Mouse (Mus musculus) stomach, postnatal 0 days (tissue): ENCODE results near the gene Gm26920. TPM values are rescaled to one million over a fixed set of nuclear protein-coding genes. Genes with fewer than 3 reads are reported as not detected.
A peak's percentile ranks its signal among the peaks of the same experiment; 100 is the strongest.

Source experiments
- ATAC-seq: fragments of 200-750 bp; cut with Nextera tagmentation; 2 replicates; pipeline ENCODE4 v1.8.0; 2017; ENCODE audit not compliant: low FRiP score, low TSS enrichment
- DNase-seq: peaks from one replicate; pipeline ENCODE4 v3.0.0-alpha.2; 2016; ENCODE audit warnings: low spot score
- H3K27ac ChIP-seq: fragments of 300-500 bp; sonication (generic); replicated peaks from 2 replicates; pipeline ENCODE4 v1.5.1; 2014; ENCODE audit warnings: mild to moderate bottlenecking, control low read depth
- H3K27me3 ChIP-seq: fragments of 300-500 bp; sonication (generic); 2 replicates; pipeline ENCODE4 v1.6.1; 2014; ENCODE audit warnings: low read length; ENCODE audit not compliant: control insufficient read depth, insufficient read depth
- H3K36me3 ChIP-seq: fragments of 300-500 bp; sonication (generic); 2 replicates; pipeline ENCODE4 v1.6.1; 2014; ENCODE audit warnings: low read length, mixed read lengths; ENCODE audit not compliant: control insufficient read depth, insufficient read depth
- H3K4me1 ChIP-seq: fragments of 300-500 bp; sonication (generic); replicated peaks from 2 replicates; pipeline ENCODE4 v1.6.1; 2014; ENCODE audit warnings: antibody characterized with exemption; ENCODE audit not compliant: control insufficient read depth, insufficient read depth
- H3K4me2 ChIP-seq: fragments of 300-500 bp; sonication (generic); replicated peaks from 2 replicates; pipeline ENCODE4 v1.6.1; 2014; ENCODE audit warnings: low read depth, mild to moderate bottlenecking, control low read depth, moderate library complexity
- H3K4me3 ChIP-seq: fragments of 300-500 bp; sonication (generic); 2 replicates; pipeline ENCODE4 v1.5.1; 2014; ENCODE audit warnings: low read depth, low read length, control low read depth
- H3K9ac ChIP-seq: fragments of 300-500 bp; sonication (generic); 2 replicates; pipeline ENCODE4 v1.6.1; 2014; ENCODE audit warnings: mild to moderate bottlenecking, low read length, control low read depth, mixed read lengths
- H3K9me3 ChIP-seq: fragments of 300-500 bp; sonication (generic); 2 replicates; pipeline ENCODE4 v1.6.1; 2016; ENCODE audit warnings: low read length; ENCODE audit not compliant: control insufficient read depth
- CTCF ChIP-seq: IDR thresholded peaks from 2 replicates; pipeline ENCODE4 v1.5.1; 2016; ENCODE audit warnings: antibody characterized with exemption, low read depth, mild to moderate bottlenecking, moderate library complexity
- EP300 ChIP-seq: optimal IDR thresholded peaks from 2 replicates; pipeline ENCODE3; 2016; ENCODE audit warnings: antibody characterized with exemption
- WGBS: fragments of 180-500 bp; shearing (Covaris S2); extraction: QIAGEN DNeasy Blood & Tissue Kit; methylation state at CpG from one replicate; pipeline ENCODE4 v1.1.7; 2014; 5-methylcytosine and 5-hydroxymethylcytosine counted together
- polyA plus RNA-seq: library from polyadenylated mRNA; unstranded; fragments of >200 nt; fragmentation: Nextera tagmentation; extraction: Ambion mirVana; gene quantifications from 2 replicates; pipeline ENCODE4 v1.2.1, GENCODE M21; 2015

The Gm26920 gene
- polyA plus RNA-seq, 1 experiment from 2014 or later: 0.36 TPM

- DNase-seq (peak; percentile 86), ATAC-seq (peak; percentile 95)
- Histone ChIP-seq H3K4me2 (peak within 1 kb of the TSS; percentile 80), H3K9ac (peak within 1 kb of the TSS; percentile 53), H3K4me1 (no peaks in the 10 kb centered on the region), H3K4me3 (peak within 1 kb of the TSS; percentile 56), H3K27me3 (no peaks in the 10 kb centered on the region), H3K9me3 (no peaks in the 10 kb centered on the region), H3K27ac (peak within 1 kb of the TSS; percentile 59), H3K36me3 (no peaks in the 10 kb centered on the region)
- TF ChIP-seq EP300 (no peak), CTCF (no peak)
- WGBS: 0% methylated on average over 40 of the region's 40 CpGs
Observed at GRCm38 (mm10) chr7:30050882-30051548, 39.2 kb downstream of the Gm26920 start, which contains the start of gene Zfp14. TSS of gene Zfp14 (minus strand) at chr7:30051380.

- Histone ChIP-seq H3K27ac (no peak overlapping the region), H3K9ac (no peak overlapping the region), H3K4me2 (no peak overlapping the region), H3K4me1 (no peaks in the 10 kb centered on the region), H3K36me3 (no peaks in the 10 kb centered on the region), H3K27me3 (no peaks in the 10 kb centered on the region), H3K4me3 (no peak overlapping the region), H3K9me3 (no peaks in the 10 kb centered on the region)
- no peak for TF ChIP-seq CTCF
- no peak for TF ChIP-seq EP300
- 81% methylated on average over 4 of the region's 4 CpGs for WGBS
- ATAC-seq (no peak), DNase-seq (no peak)
Observed at GRCm38 (mm10) chr7:30048126-30048525, 42.1 kb downstream of the Gm26920 start.

GRCm38 (mm10) chr7:30044354-30044753 is 45.9 kb downstream of the Gm26920 start:
- TF ChIP-seq EP300: no peak
- no peak overlapping the region for H3K4me3 ChIP-seq
- H3K27ac ChIP-seq: no peak overlapping the region
- no peak overlapping the region for H3K9ac ChIP-seq
- no peaks in the 10 kb centered on the region for H3K4me1 ChIP-seq
- DNase-seq: no peak
- H3K27me3 ChIP-seq: no peaks in the 10 kb centered on the region
- H3K36me3 ChIP-seq: no peaks in the 10 kb centered on the region
- ATAC-seq: no peak
- H3K4me2 ChIP-seq: no peak overlapping the region
- no peaks in the 10 kb centered on the region for H3K9me3 ChIP-seq
- 48% methylated on average over 9 of the region's 9 CpGs for WGBS

- H3K36me3 ChIP-seq: no peaks in the 10 kb centered on the region; the same call in 1 of the 2 replicates
- H3K4me3 ChIP-seq: no peak overlapping the region
- ATAC-seq: no peak
- no peaks in the 10 kb centered on the region for H3K4me1 ChIP-seq
- WGBS: 92% methylated on average over 12 of the region's 12 CpGs
- no peak overlapping the region for H3K4me2 ChIP-seq
- TF ChIP-seq EP300 (no peak), CTCF (no peak)
- no peak overlapping the region for H3K9ac ChIP-seq
- no peak for DNase-seq
- H3K9me3 ChIP-seq: no peaks in the 10 kb centered on the region
- H3K27ac ChIP-seq: no peak overlapping the region
- no peaks in the 10 kb centered on the region for H3K27me3 ChIP-seq
Observed at GRCm38 (mm10) chr7:30034331-30034730, 55.9 kb downstream of the Gm26920 start.

- H3K4me1 ChIP-seq: no peaks in the 10 kb centered on the region
- no peak overlapping the region for H3K9ac ChIP-seq
- DNase-seq (no peak), ATAC-seq (no peak)
- H3K4me3 ChIP-seq: no peak overlapping the region
- H3K27ac ChIP-seq: no peak overlapping the region
- WGBS: 83% methylated on average over 3 of the region's 3 CpGs
- no peak for TF ChIP-seq CTCF
- no peak for TF ChIP-seq EP300
- H3K27me3 ChIP-seq: no peaks in the 10 kb centered on the region
- H3K36me3 ChIP-seq: no peaks in the 10 kb centered on the region; the same call in 1 of the 2 replicates
- H3K4me2 ChIP-seq: no peak overlapping the region
- no peaks in the 10 kb centered on the region for H3K9me3 ChIP-seq
Observed at GRCm38 (mm10) chr7:30031379-30031778, 58.8 kb downstream of the Gm26920 start.

GRCm38 (mm10) chr7:30030677-30031076 is 59.5 kb downstream of the Gm26920 start:
- DNase-seq (no peak), ATAC-seq (no peak)
- H3K9ac ChIP-seq: no peak overlapping the region
- no peaks in the 10 kb centered on the region for H3K9me3 ChIP-seq
- H3K27me3 ChIP-seq: no peaks in the 10 kb centered on the region
- H3K4me2 ChIP-seq: no peak overlapping the region
- no peak overlapping the region for H3K27ac ChIP-seq
- 28% methylated on average over 6 of the region's 6 CpGs for WGBS
- no peaks in the 10 kb centered on the region for H3K4me1 ChIP-seq
- H3K4me3 ChIP-seq: no peak overlapping the region
- H3K36me3 ChIP-seq: no peaks in the 10 kb centered on the region; the same call in 1 of the 2 replicates
- TF ChIP-seq EP300 (no peak), CTCF (no peak)
